Mouse (Mus musculus) heart, embryonic 12.5 days (tissue): ENCODE data around the gene Polr3gl. TPM values are rescaled to one million over a fixed set of nuclear protein-coding genes. Genes with fewer than 3 reads are reported as not detected.
A peak's percentile ranks its signal among the peaks of the same experiment; 100 is the strongest.

Experiments used
- ATAC-seq: fragments of 200-750 bp; cut with Nextera tagmentation; 2 replicates; pipeline ENCODE4 v1.8.0; 2017; ENCODE audit warnings: moderate TSS enrichment, moderate library complexity; ENCODE audit not compliant: insufficient number of reproducible peaks, low FRiP score
- H3K27ac ChIP-seq: fragments of 300-500 bp; sonication (generic); 2 replicates; pipeline ENCODE4 v1.5.1; 2016; ENCODE audit warnings: mild to moderate bottlenecking, moderate library complexity; ENCODE audit not compliant: poor library complexity, severe bottlenecking
- H3K27me3 ChIP-seq: fragments of 300-500 bp; sonication (generic); replicated peaks from 2 replicates; pipeline ENCODE4 v1.6.1; 2016; ENCODE audit warnings: mild to moderate bottlenecking, moderate library complexity
- H3K36me3 ChIP-seq: fragments of 300-500 bp; sonication (generic); 2 replicates; pipeline ENCODE4 v1.6.1; 2016; ENCODE audit warnings: mild to moderate bottlenecking, moderate library complexity
- H3K4me1 ChIP-seq: fragments of 300-500 bp; sonication (generic); replicated peaks from 2 replicates; pipeline ENCODE4 v1.6.1; 2016; ENCODE audit warnings: mild to moderate bottlenecking
- H3K4me2 ChIP-seq: fragments of 300-500 bp; sonication (generic); 2 replicates; pipeline ENCODE4 v1.6.1; 2016; ENCODE audit warnings: mild to moderate bottlenecking, moderate library complexity
- H3K4me3 ChIP-seq: fragments of 300-500 bp; sonication (generic); 2 replicates; pipeline ENCODE4 v1.5.1; 2016; ENCODE audit warnings: mild to moderate bottlenecking
- H3K9ac ChIP-seq: fragments of 300-500 bp; sonication (generic); 2 replicates; pipeline ENCODE4 v1.6.1; 2016; ENCODE audit warnings: mild to moderate bottlenecking, moderate library complexity
- H3K9me3 ChIP-seq: fragments of 300-500 bp; sonication (generic); replicated peaks from 2 replicates; pipeline ENCODE4 v1.6.1; 2016; ENCODE audit warnings: mild to moderate bottlenecking, moderate library complexity
- WGBS: fragments of 180-500 bp; shearing (Covaris S2); methylation state at CpG from one replicate; pipeline ENCODE4 v1.1.7; 2016; 5-methylcytosine and 5-hydroxymethylcytosine counted together
- polyA plus RNA-seq: library from polyadenylated mRNA; unstranded; fragments of >200 nt; fragmentation: Nextera tagmentation; extraction: Ambion mirVana; gene quantifications from 2 replicates; pipeline ENCODE4 v1.2.1, GENCODE M21; 2016

Gene Polr3gl
- polyA plus RNA-seq, 1 experiment from 2014 or later, result 39.3 TPM

- Histone ChIP-seq H3K36me3 (peaks cover 13% of the 10 kb centered on the region), H3K27ac (peak overlapping the region; percentile 97), H3K9me3 (no peaks in the 10 kb centered on the region), H3K4me3 (no peak overlapping the region), H3K4me1 (peaks cover 41% of the 10 kb centered on the region), H3K4me2 (no peak overlapping the region), H3K27me3 (no peaks in the 10 kb centered on the region), H3K9ac (peak overlapping the region; percentile 37; the same call in 1 of the 2 replicates)
- no peak for ATAC-seq
- WGBS, result 49% methylated on average over 12 of the region's 12 CpGs
Measured at GRCm38 (mm10) chr3:96555041-96555596, 38.9 kb downstream of the Polr3gl start.

DNA sequence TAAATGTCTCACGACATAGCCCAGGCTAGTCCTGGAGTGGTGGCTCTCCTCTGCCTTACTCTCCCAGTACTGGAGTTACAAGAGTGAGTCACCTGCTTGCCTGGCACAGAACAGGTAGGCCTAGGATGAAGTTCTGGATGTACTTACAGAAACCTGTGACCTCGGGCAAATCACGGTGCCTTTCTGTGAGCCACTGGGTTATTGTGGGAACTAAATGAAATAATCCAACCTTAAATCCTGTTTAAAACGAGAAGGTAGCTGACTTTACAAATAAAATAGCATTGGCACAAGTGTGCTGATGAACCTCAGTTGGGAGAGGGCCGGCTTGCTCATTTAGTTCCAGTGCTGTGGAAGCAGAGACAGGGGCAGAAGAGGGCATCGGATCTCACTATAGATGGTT, 39.7 kb downstream of the Polr3gl start:
- WGBS, result 79% methylated on average over 6 of the region's 6 CpGs
- Histone ChIP-seq H3K4me1 (peaks cover 42% of the 10 kb centered on the region), H3K4me3 (no peak overlapping the region), H3K4me2 (no peak overlapping the region), H3K9ac (no peak overlapping the region), H3K36me3 (peaks cover 4% of the 10 kb centered on the region), H3K27ac (no peak overlapping the region), H3K9me3 (no peaks in the 10 kb centered on the region), H3K27me3 (no peaks in the 10 kb centered on the region)
- ATAC-seq, result no peak

DNA sequence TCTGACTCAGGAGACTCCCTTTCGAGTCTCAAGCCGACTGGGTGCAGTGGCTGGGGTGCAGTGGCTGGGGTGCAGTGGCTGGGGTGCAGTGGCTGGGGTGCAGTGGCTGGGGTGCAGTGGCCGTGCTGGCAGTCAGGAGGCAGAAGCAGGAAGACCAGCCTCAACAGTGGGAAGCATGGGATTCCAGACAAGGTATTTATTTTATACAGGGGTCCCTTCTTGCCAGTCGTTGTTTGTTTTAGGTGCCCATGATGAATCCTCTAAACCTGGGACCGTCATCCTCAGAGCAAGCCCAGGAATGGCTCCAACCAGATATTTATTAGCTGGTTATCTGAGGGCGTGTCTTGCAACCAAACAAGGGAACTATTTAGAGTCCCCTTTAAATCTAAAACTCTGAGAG, 40.4 kb downstream of the Polr3gl start:
- H3K36me3 ChIP-seq, result no peaks in the 10 kb centered on the region
- no peak overlapping the region for H3K4me3 ChIP-seq
- no peak overlapping the region for H3K4me2 ChIP-seq
- H3K9ac ChIP-seq, result no peak overlapping the region
- no peak for ATAC-seq
- no peaks in the 10 kb centered on the region for H3K27me3 ChIP-seq
- WGBS, result 70% methylated on average over 6 of the region's 6 CpGs
- H3K9me3 ChIP-seq, result no peaks in the 10 kb centered on the region
- no peak overlapping the region for H3K27ac ChIP-seq
- peaks cover 46% of the 10 kb centered on the region for H3K4me1 ChIP-seq

GRCm38 (mm10) chr3:96551890-96552289, 42.1 kb downstream of the Polr3gl start:
- Histone ChIP-seq H3K36me3 (no peaks in the 10 kb centered on the region), H3K27ac (no peak overlapping the region)

DNA sequence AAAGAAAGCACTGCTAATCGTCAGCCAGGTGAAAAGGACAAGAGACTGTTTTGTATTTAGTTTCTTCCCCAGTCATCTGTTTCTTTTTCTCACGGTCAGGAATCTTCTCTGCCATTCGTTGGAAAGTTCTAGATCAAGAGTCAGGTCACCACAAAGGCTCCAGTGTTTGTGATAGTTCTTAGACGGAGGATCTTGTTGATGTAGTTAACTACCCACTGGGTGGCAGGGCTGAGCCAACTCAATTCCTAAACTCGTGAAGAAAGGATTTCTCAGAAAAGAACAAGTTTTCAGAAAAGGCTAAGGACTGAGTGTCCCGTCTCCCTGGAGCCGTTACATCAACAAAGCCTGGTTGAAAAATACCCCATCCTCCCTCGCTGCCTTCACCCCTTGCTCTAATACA, 42.8 kb downstream of the Polr3gl start:
- H3K4me1 ChIP-seq, result peaks cover 53% of the 10 kb centered on the region
- no peak overlapping the region for H3K9ac ChIP-seq
- H3K27ac ChIP-seq, result no peak overlapping the region
- no peaks in the 10 kb centered on the region for H3K27me3 ChIP-seq
- ATAC-seq, result no peak
- H3K9me3 ChIP-seq, result no peaks in the 10 kb centered on the region
- no peaks in the 10 kb centered on the region for H3K36me3 ChIP-seq
- H3K4me3 ChIP-seq, result no peak overlapping the region
- 14% methylated on average over 8 of the region's 8 CpGs for WGBS
- no peak overlapping the region for H3K4me2 ChIP-seq

More at GRCm38 (mm10) chr3:96551890-96552289, 42.1 kb downstream of the Polr3gl start:
- 64% methylated on average over 7 of the region's 7 CpGs for WGBS
- Histone ChIP-seq H3K9ac (no peak overlapping the region), H3K27me3 (no peaks in the 10 kb centered on the region), H3K4me3 (no peak overlapping the region), H3K9me3 (no peaks in the 10 kb centered on the region), H3K4me1 (peaks cover 56% of the 10 kb centered on the region), H3K4me2 (no peak overlapping the region)
- ATAC-seq, result no peak

GRCm38 (mm10) chr3:96549346-96549745, 44.6 kb downstream of the Polr3gl start:
- Histone ChIP-seq H3K4me1 (peaks cover 38% of the 10 kb centered on the region), H3K4me2 (peak overlapping the region; percentile 39), H3K27ac (peak overlapping the region; percentile 65), H3K4me3 (no peak overlapping the region), H3K27me3 (no peaks in the 10 kb centered on the region), H3K9ac (peak overlapping the region; percentile 27; the same call in 1 of the 2 replicates), H3K9me3 (no peaks in the 10 kb centered on the region), H3K36me3 (no peaks in the 10 kb centered on the region)
- no peak for ATAC-seq
- 67% methylated on average over 5 of the region's 5 CpGs for WGBS

GRCm38 (mm10) chr3:96548824-96549223, 45.2 kb downstream of the Polr3gl start:
- no peak for ATAC-seq
- Histone ChIP-seq H3K9ac (no peak overlapping the region), H3K9me3 (no peaks in the 10 kb centered on the region), H3K36me3 (no peaks in the 10 kb centered on the region), H3K4me3 (no peak overlapping the region), H3K4me1 (peaks cover 38% of the 10 kb centered on the region), H3K27ac (no peak overlapping the region), H3K4me2 (no peak overlapping the region; the same call in 1 of the 2 replicates), H3K27me3 (no peaks in the 10 kb centered on the region)
- WGBS, result 79% methylated on average over 7 of the region's 7 CpGs

- 9% methylated on average over 14 of the region's 14 CpGs for WGBS
- Histone ChIP-seq H3K27me3 (0 out of 2 replicates have a peak, but pooled peaks cover 7% of the 10 kb centered on the region), H3K4me1 (peaks cover 38% of the 10 kb centered on the region), H3K36me3 (no peaks in the 10 kb centered on the region), H3K9me3 (no peaks in the 10 kb centered on the region), H3K9ac (peak overlapping the region; percentile 36; the same call in 1 of the 2 replicates), H3K4me2 (peak overlapping the region; percentile 54), H3K27ac (no peak overlapping the region), H3K4me3 (peak overlapping the region; percentile 13; the same call in 1 of the 2 replicates)
- peak; percentile 43 for ATAC-seq
Measured at GRCm38 (mm10) chr3:96547389-96547960, 46.5 kb downstream of the Polr3gl start.

GRCm38 (mm10) chr3:96546880-96547279, 47.1 kb downstream of the Polr3gl start:
- 0 out of 2 replicates have a peak, but pooled peaks have one; percentile 30 for ATAC-seq
- 39% methylated on average over 4 of the region's 4 CpGs for whole genome bisulfite sequencing
- H3K4me2 ChIP-seq, result peak overlapping the region; percentile 18; the same call in 1 of the 2 replicates

GRCm38 (mm10) chr3:96545565-96545964, 48.4 kb downstream of the Polr3gl start:
- H3K4me1 ChIP-seq, result peaks cover 27% of the 10 kb centered on the region
- WGBS, result 42% methylated on average over 1 of the region's 1 CpGs
- H3K9ac ChIP-seq, result no peak overlapping the region
- H3K4me2 ChIP-seq, result no peak overlapping the region
- H3K4me3 ChIP-seq, result no peak overlapping the region
- no peaks in the 10 kb centered on the region for H3K36me3 ChIP-seq
- no peaks in the 10 kb centered on the region for H3K9me3 ChIP-seq
- H3K27ac ChIP-seq, result no peak overlapping the region
- 0 out of 2 replicates have a peak, but pooled peaks cover 7% of the 10 kb centered on the region for H3K27me3 ChIP-seq
- no peak for ATAC-seq

More at GRCm38 (mm10) chr3:96546880-96547279, 47.1 kb downstream of the Polr3gl start:
- no peak overlapping the region for H3K4me3 ChIP-seq
- no peaks in the 10 kb centered on the region for H3K36me3 ChIP-seq
- peaks cover 37% of the 10 kb centered on the region for H3K4me1 ChIP-seq
- no peak overlapping the region for H3K27ac ChIP-seq
- 0 out of 2 replicates have a peak, but pooled peaks cover 7% of the 10 kb centered on the region for H3K27me3 ChIP-seq
- H3K9me3 ChIP-seq, result no peaks in the 10 kb centered on the region
- no peak overlapping the region for H3K9ac ChIP-seq

DNA sequence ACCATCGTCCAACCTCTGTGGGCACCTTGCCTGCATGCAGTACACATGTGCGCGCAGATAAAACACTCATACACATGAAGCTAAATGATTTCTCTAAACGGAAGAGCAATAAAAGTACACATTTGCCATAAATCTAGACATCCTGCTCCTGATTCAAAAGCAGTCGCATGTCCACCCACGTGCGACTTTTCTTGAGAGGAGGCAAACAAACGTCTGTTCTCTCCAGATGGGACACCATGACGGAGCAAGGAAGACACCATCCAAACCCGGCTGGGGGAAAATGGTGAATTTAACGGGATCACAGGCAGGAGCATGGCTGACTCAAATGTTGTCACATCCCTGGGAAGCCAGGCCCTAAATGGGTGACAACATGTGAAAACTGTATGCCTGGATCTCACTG, 50.6 kb downstream of the Polr3gl start:
- ATAC-seq, result no peak
- H3K4me1 ChIP-seq, result peaks cover 11% of the 10 kb centered on the region

More for the DNA sequence above, 50.6 kb downstream of the Polr3gl start:
- Histone ChIP-seq H3K9me3 (no peaks in the 10 kb centered on the region), H3K4me2 (no peak overlapping the region), H3K27me3 (0 out of 2 replicates have a peak, but pooled peaks cover 7% of the 10 kb centered on the region), H3K36me3 (no peaks in the 10 kb centered on the region), H3K4me3 (no peak overlapping the region), H3K9ac (no peak overlapping the region), H3K27ac (no peak overlapping the region)
- WGBS, result 81% methylated on average over 11 of the region's 11 CpGs
